ENCODE assay signal across 15 mouse cellular contexts in the genomic region with DNA sequence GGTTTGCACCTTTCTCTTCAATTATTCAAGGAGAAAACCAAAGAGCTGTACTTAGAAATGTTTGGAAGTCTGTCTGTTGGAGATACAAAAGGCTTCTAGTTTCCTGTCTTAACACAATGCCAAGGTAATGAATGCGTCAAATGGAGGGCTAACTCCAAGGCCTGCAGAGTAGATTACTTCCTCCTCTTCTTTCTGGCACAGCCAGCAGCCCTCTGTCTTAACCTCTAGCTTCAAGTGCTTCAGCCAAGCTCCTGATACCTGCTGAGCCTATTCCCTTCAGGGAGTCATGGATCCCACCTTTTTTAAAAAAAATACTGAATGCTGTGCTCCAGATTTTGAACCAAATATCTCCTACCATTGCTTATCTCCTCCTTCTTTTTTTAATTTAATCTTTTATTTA.
"Had no signal": no experiment of that assay in that cellular context is flagged by ENCODE, and none has a peak within 500 bp of the region (broad histone marks: within the 10 kb centered on the region; RNA-seq: fewer than 3 reads in every experiment).

No protein-coding gene starts in this region.

- H3K27me3 ChIP-seq: neural tube, embryonic 12.5 days; neural tube, embryonic 13.5 days; neural tube, embryonic 15.5 days; stomach, embryonic 15.5 days had no signal

- H3K36me3 ChIP-seq: neural tube, embryonic 12.5 days; neural tube, embryonic 13.5 days; neural tube, embryonic 15.5 days; stomach, embryonic 15.5 days had no signal

- H3K9ac ChIP-seq: neural tube, embryonic 12.5 days; neural tube, embryonic 13.5 days; neural tube, embryonic 15.5 days; stomach, embryonic 15.5 days had no signal

- H3K4me1 ChIP-seq: neural tube, embryonic 12.5 days; neural tube, embryonic 13.5 days; neural tube, embryonic 15.5 days; stomach, embryonic 15.5 days had no signal

- H3K4me2 ChIP-seq: neural tube, embryonic 12.5 days; neural tube, embryonic 13.5 days; neural tube, embryonic 15.5 days; stomach, embryonic 15.5 days had no signal

- H3K9me3 ChIP-seq: neural tube, embryonic 12.5 days; neural tube, embryonic 13.5 days; neural tube, embryonic 15.5 days; stomach, embryonic 15.5 days had no signal

- H3K4me3 ChIP-seq: neural tube, embryonic 12.5 days; neural tube, embryonic 13.5 days; neural tube, embryonic 15.5 days; stomach, embryonic 15.5 days had no signal

- H3K27ac ChIP-seq: neural tube, embryonic 12.5 days; neural tube, embryonic 13.5 days; neural tube, embryonic 15.5 days; stomach, embryonic 15.5 days had no signal

- DNase-seq: retina, postnatal 1 day; right cerebral cortex, adult 18-20 months; right cerebral cortex, postnatal 14 days; right cerebral cortex, postnatal 25 days; right cerebral cortex, postnatal 4 days; spleen, adult 18-20 months; thymus, adult 2 months; thymus, postnatal 14 days; thymus, postnatal 25 days; thymus, postnatal 36 days; thymus, postnatal 4 days had no signal
